Mouse (Mus musculus) small intestine, adult 2 months (tissue): ENCODE results near the gene Alkbh3. TPM values are rescaled to one million over a fixed set of nuclear protein-coding genes. Genes with fewer than 3 reads are reported as not detected.
A peak's percentile ranks its signal among the peaks of the same experiment; 100 is the strongest.

Source experiments
- H3K27ac ChIP-seq: fragments of 200-500 bp; 2 replicates; pipeline ENCODE4 v1.5.1; 2012; ENCODE audit warnings: low read depth, low read length, control low read depth, inconsistent platforms; ENCODE audit not compliant: insufficient read depth
- H3K27me3 ChIP-seq: fragments of 200-500 bp; 2 replicates; pipeline ENCODE4 v1.6.1; 2012; ENCODE audit warnings: mild to moderate bottlenecking, moderate library complexity, low read length, inconsistent platforms; ENCODE audit not compliant: control insufficient read depth, insufficient read depth
- H3K36me3 ChIP-seq: fragments of 200-500 bp; 2 replicates; pipeline ENCODE4 v1.6.1; 2012; ENCODE audit warnings: mild to moderate bottlenecking, low read length, control low read depth, inconsistent platforms; ENCODE audit not compliant: control insufficient read depth, insufficient read depth
- H3K4me1 ChIP-seq: fragments of 200-500 bp; 2 replicates; pipeline ENCODE4 v1.6.1; 2012; ENCODE audit warnings: low read length, inconsistent platforms, mixed read lengths; ENCODE audit not compliant: control insufficient read depth, insufficient read depth, insufficient read length
- H3K4me3 ChIP-seq: fragments of 200-500 bp; 2 replicates; pipeline ENCODE4 v1.5.1; 2012; ENCODE audit warnings: low read depth, mild to moderate bottlenecking, control low read depth, inconsistent platforms, low read length, moderate library complexity
- CTCF ChIP-seq: fragments of 200-500 bp; IDR thresholded peaks from 2 replicates; pipeline ENCODE4 v1.5.1; 2012; ENCODE audit warnings: low read depth, mild to moderate bottlenecking, control low read depth, inconsistent platforms, low read length, moderate library complexity, mixed read lengths; ENCODE audit not compliant: insufficient replicate concordance, insufficient read length; ENCODE audit errors: extremely low read depth
- POLR2A ChIP-seq: fragments of 200-500 bp; IDR thresholded peaks from 2 replicates; pipeline ENCODE4 v1.6.1; 2012; ENCODE audit warnings: low read depth, mild to moderate bottlenecking, control low read depth, inconsistent platforms, low read length, moderate library complexity
- WGBS: fragments of 180-500 bp; shearing (Covaris S2); methylation state at CpG from one replicate; pipeline ENCODE4 v1.1.7; 2018; 5-methylcytosine and 5-hydroxymethylcytosine counted together
- polyA plus RNA-seq: library from polyadenylated mRNA; depleted of rRNA; stranded (reverse); fragments of >200 nt; gene quantifications from 2 replicates; pipeline ENCODE4 v1.2.3, GENCODE M21; 2012; rRNA removed

Alkbh3 gene
- polyA plus RNA-seq: 19.7 and 28.2 TPM in 2 replicates

DNA sequence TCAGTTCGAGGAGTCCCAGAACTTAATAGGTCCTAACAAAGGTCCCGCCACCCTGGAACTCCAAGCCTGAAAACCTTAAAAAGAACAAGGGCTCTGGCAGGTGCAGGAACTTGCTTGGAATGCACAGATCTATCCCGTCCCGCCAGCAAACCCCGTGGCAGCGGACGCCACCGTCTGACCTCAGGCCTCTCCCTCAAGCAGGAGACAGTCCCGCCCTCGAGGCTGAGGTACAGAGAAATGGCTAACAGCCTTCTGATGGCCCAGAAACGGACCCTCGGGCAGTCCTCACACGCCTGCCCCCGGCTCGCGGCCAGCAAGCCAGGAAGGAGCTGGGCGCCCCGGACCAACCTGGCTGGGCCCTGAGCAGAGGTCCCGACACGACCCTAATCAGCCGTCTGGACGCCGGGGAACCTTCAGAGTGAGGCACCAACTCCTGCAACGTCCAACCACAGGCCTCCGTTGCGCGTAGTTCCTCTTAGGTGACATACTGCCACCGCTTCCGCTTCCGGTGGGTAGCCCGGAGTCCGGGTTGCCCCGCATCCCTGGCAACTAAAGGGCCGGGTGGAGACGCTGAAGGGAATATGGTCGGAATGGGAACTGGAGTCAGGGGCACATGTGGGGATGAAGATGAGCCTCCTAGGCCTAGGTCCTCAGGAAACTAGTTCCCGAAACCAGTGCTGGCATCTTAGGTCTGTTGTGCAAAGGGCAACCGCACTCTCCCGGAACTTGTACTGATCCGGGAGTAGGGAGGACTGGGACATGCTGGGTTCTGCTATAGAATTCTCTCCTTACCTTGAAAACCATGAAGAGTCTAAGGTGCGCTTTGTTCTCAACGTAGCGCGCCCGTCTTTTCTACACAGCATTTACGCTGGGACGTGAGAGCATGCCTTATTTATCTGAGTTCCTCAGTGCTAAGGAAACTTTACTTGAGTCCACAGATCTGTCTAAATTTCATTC is at the start of gene Alkbh3:
TSS of gene Alkbh3 (minus strand) at position 473 of the 957 bp plus-strand sequence.
- Histone ChIP-seq H3K27me3 (no peaks in the 10 kb centered on the region), H3K4me1 (peaks cover 4% of the 10 kb centered on the region; the same call in 1 of the 2 replicates), H3K4me3 (peak within 1 kb of the TSS; percentile 83), H3K36me3 (peaks cover 13% of the 10 kb centered on the region), H3K27ac (0 out of 2 replicates have a peak within 1 kb of the TSS, but pooled peaks have one; percentile 18)
- peak; percentile 33; the same call in 1 of the 2 replicates for TF ChIP-seq POLR2A
- TF ChIP-seq CTCF: no peak
- 5% methylated on average over 47 of the region's 47 CpGs for WGBS

DNA sequence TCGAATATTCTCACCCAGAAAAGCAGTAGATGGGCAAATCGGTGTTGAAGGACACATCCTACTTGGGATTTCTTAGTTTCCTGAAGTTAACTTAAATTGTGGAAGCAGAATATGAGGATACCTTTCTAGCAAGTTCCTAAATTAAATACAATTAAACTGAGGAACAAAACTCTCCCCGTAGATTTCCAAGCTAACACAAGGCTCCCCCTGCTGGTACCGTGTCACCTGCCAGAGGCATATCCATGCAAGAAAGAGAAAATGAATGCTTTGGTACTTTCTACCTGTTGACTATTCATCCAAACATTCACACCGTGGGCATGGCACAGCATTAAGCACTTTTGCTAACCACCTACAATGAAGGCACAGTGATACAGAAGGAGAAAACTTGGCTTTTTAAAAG is 48.9 kb upstream of the Alkbh3 start:
- Histone ChIP-seq H3K27ac (no peak overlapping the region), H3K27me3 (no peaks in the 10 kb centered on the region), H3K4me1 (no peaks in the 10 kb centered on the region), H3K36me3 (no peaks in the 10 kb centered on the region), H3K4me3 (no peak overlapping the region)
- TF ChIP-seq CTCF: peak; percentile 14; the same call in 1 of the 2 replicates
- no peak for TF ChIP-seq POLR2A
- WGBS: 76% methylated on average over 5 of the region's 5 CpGs

DNA sequence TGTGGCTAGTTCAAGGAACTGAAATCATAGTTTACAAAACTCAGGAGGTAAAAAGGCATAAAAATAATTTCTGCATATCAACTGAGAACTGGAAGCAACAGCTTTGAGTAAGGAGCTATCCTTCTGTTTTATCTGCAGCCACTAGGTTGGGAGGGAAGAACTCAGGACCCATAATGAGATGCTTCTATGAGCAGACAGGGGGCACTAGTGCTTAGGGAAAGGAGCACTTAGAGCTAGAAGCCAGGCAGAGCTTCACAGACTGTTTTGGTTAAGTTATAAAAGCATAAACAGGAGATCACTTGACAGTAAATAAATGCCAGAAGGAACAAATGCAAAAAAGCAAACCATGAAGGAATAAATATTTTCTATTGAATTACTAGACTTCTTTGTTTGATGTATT is 44.2 kb upstream of the Alkbh3 start:
- Histone ChIP-seq H3K4me1 (no peaks in the 10 kb centered on the region), H3K36me3 (peaks cover 2% of the 10 kb centered on the region; the same call in 1 of the 2 replicates), H3K27ac (no peak overlapping the region), H3K4me3 (no peak overlapping the region), H3K27me3 (no peaks in the 10 kb centered on the region)
- TF ChIP-seq CTCF (no peak), POLR2A (no peak)

DNA sequence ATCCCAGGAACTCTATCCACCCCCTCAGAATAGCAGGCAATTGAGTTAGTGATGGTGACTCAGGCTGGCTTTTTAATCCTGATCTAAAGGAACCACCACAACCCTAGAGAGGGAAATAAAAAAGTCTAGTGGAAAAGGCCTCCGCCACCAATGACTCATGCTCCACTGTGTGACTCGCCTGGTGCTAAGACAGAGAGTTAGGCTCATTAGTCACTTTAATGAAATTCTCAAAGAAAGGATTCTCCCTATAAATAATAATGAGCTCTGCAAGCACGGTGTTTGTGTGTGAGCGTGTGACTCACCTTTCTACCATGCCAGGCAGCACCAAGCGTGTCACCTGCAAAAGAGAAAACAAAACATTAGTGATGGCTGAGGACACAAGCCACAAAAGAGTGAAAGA is 41.3 kb upstream of the Alkbh3 start:
- peaks cover 2% of the 10 kb centered on the region; the same call in 1 of the 2 replicates for H3K36me3 ChIP-seq
- WGBS: 91% methylated on average over 5 of the region's 5 CpGs
- H3K27me3 ChIP-seq: no peaks in the 10 kb centered on the region

GRCm38 (mm10) chr2:94050901-94051300 is 40.3 kb upstream of the Alkbh3 start:
- peaks cover 2% of the 10 kb centered on the region; the same call in 1 of the 2 replicates for H3K36me3 ChIP-seq
- H3K27me3 ChIP-seq: no peaks in the 10 kb centered on the region
- no peaks in the 10 kb centered on the region for H3K4me1 ChIP-seq
- no peak overlapping the region for H3K27ac ChIP-seq
- H3K4me3 ChIP-seq: no peak overlapping the region
- TF ChIP-seq CTCF: no peak
- no peak for TF ChIP-seq POLR2A
- WGBS: 97% methylated on average over 3 of the region's 3 CpGs

More for the DNA sequence above, 41.3 kb upstream of the Alkbh3 start:
- H3K4me1 ChIP-seq: no peaks in the 10 kb centered on the region
- H3K4me3 ChIP-seq: no peak overlapping the region
- no peak overlapping the region for H3K27ac ChIP-seq
- no peak for TF ChIP-seq POLR2A
- TF ChIP-seq CTCF: no peak

DNA sequence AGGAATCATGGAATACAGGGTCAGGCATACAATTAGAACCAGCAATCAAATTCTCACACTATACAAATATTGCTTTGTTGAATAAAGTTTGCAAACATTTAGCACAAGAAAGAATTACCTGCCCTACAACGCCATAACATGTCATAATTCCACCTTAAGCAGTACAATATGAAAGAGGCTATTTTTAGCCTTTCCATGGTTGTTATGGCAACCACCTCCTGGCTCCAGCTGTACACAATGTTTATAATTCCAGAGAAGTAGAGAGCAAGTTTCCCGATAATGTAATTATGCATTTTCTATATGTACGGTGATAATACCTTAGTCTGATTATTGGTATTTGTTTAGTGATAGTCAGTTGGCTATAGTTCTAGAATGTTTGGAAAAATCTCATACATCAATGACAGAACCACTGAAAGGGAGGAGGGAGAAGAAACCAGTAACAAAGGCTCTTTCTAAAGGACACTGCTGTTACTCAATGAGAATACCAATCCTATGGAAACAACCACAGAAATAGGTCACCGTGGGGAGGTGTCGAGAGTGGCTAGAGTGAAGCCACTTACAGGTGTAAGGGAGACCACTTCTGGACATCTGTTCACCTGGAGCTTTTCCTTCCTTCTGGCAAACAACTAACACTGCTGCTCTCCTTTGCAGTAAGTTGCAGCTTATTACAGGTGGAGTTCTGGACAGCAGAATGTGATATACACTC is 39.0 kb upstream of the Alkbh3 start:
- peaks cover 2% of the 10 kb centered on the region; the same call in 1 of the 2 replicates for H3K4me1 ChIP-seq
- peaks cover 2% of the 10 kb centered on the region; the same call in 1 of the 2 replicates for H3K36me3 ChIP-seq
- WGBS: 62% methylated on average over 5 of the region's 5 CpGs
- no peak for TF ChIP-seq CTCF
- no peak for TF ChIP-seq POLR2A
- no peak overlapping the region for H3K27ac ChIP-seq
- H3K4me3 ChIP-seq: no peak overlapping the region
- no peaks in the 10 kb centered on the region for H3K27me3 ChIP-seq
